Mouse (Mus musculus) erythroblast, embryonic 14.5 days (primary cell): Measurements from ENCODE around the gene Olfml3.

Source experiments
- GATA1 ChIP-seq: IDR thresholded peaks from 2 replicates; pipeline ENCODE4 v1.6.1; 2012; ENCODE audit warnings: low read length, inconsistent platforms, mixed read lengths
- TAL1 ChIP-seq: IDR thresholded peaks from 3 replicates; pipeline ENCODE4 v1.6.1; 2012; ENCODE audit warnings: low read length, inconsistent platforms, mixed read lengths

- TF ChIP-seq GATA1 (no peak), TAL1 (no peak)
These were observed at the start of gene Olfml3 for GRCm38 (mm10) chr3:103737778-103738571.
